ENCODE assay signal across 14 mouse cellular contexts in the genomic region with DNA sequence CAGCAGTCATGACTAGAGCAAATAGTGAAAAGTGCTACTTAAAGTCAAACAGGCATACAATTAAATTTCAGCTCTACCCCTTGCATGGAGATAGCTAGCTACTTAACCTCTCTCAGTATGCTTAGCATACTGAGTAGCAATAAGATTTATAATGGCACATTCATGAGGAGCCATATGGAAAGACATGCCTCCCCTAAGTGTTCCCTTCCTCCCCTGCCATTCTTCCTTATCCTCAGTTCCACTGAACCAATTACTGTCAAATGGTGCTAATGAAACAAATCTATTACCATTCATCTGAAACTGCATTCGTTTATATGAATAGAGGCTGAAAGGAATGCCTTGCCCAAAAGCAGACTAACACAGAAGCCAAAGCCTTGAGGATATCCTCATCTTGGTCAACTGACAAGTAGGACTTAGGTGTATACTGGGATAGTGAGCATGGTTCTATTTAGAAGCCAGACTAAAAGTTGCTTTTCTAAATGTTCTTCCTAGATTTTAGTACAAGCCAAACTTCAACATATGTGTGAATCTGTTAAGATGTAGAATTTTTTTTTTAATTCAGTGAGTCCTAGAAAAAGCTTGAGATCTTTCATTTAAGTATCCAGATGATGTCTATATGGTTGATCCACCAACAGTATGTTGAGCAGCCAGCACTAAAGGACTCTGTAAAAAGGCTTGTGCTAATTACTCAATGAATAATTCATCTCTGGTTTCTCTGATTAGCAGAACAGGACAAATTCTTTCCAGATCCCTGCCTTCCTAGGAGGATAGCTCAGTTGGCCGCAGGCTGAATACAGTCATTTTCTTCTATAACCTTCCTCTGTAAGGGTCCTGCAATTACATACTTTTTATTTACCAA.
"Had no signal": no experiment of that assay in that cellular context is flagged by ENCODE, and none has a peak within 500 bp of the region (broad histone marks: within the 10 kb centered on the region; RNA-seq: fewer than 3 reads in every experiment).

No protein-coding gene starts in this region.

- H3K4me3 ChIP-seq: kidney, embryonic 15.5 days; limb, embryonic 12.5 days; liver, embryonic 13.5 days; lung, embryonic 15.5 days; midbrain, embryonic 12.5 days had no signal

- H3K4me1 ChIP-seq: liver, embryonic 13.5 days; lung, embryonic 15.5 days had no signal

- H3K4me2 ChIP-seq: kidney, embryonic 15.5 days; limb, embryonic 12.5 days; liver, embryonic 13.5 days; lung, embryonic 15.5 days; midbrain, embryonic 12.5 days had no signal

- H3K27ac ChIP-seq: kidney, embryonic 15.5 days; limb, embryonic 12.5 days; liver, embryonic 13.5 days; lung, embryonic 15.5 days; macrophage; midbrain, embryonic 12.5 days had no signal

- DNase-seq: kidney, adult 2 months; kidney, postnatal 14 days; layer of hippocampus, adult 9-11 months; liver; liver, embryonic 13.5 days; liver, postnatal 0 days; lung, postnatal 14 days; right cerebral cortex, postnatal 25 days; thymus, postnatal 4 days had no signal

- ATAC-seq: liver, postnatal 0 days had no signal

- H3K9ac ChIP-seq: kidney, embryonic 15.5 days; limb, embryonic 12.5 days; liver, embryonic 13.5 days; liver, postnatal 0 days; lung, embryonic 15.5 days; midbrain, embryonic 12.5 days had no signal

- H3K27me3 ChIP-seq: kidney, embryonic 15.5 days; limb, embryonic 12.5 days; liver, embryonic 13.5 days; lung, embryonic 15.5 days; midbrain, embryonic 12.5 days had no signal

- H3K36me3 ChIP-seq: kidney, embryonic 15.5 days; limb, embryonic 12.5 days; liver, embryonic 13.5 days; lung, embryonic 15.5 days; midbrain, embryonic 12.5 days had no signal

- H3K9me3 ChIP-seq: kidney, embryonic 15.5 days; limb, embryonic 12.5 days; liver, embryonic 13.5 days; lung, embryonic 15.5 days; midbrain, embryonic 12.5 days had no signal
